Mouse (Mus musculus): Measurements from ENCODE around the gene Slc35f4. TPM values are rescaled to one million over a fixed set of nuclear protein-coding genes. Genes with fewer than 3 reads are reported as not detected.
"Not testable (repeated sequence)": the region's sequence is repeated elsewhere in the genome, so short reads cannot be mapped to it uniquely, and the experiment has no call there.

Slc35f4 gene
- polyA plus RNA-seq, 1 experiment from 2014 or later = 0.18 TPM

DNA sequence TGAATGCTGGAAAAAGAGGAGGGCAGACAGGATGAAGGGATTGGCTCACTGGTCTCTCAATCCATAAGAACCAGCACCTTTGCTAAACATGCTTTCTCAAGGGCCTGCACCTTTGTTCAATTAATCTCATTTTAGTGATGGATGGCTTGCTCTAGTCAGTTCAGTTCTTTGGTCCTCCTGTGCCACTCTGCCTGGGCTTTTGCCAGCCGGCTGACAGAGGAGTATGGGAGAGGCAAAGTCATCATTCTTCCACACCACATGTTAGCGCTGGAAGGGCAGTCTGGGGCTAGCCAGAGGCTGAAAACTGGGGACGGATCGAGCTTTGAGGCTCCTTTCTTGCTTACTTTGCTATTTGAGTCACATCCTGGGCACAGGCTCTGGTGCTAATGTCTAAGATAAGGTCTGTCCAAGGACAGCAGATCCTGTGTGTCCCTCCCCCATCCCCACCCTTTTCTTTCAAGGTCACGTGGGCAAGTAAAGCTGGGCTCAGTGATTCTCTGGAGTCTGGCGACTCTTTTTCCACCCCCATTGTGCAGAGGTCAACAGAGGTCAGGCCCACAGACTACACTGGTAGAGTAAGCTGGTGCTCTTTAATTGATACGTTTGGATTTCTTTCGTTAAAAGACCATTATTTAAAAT lies 224.7 kb downstream of the Slc35f4 start:
- H3K27ac ChIP-seq (replicated peaks in 1 of 2; ENCODE audit: control insufficient read depth in 1 of 2, insufficient read depth in 1 of 2, low read depth in 2 of 2, low read length in 2 of 2) = no peak overlapping the region
- H3K4me2 ChIP-seq (ENCODE audit: low read length) = no peak overlapping the region
- no peaks in the 10 kb centered on the region for H3K27me3 ChIP-seq (ENCODE audit: control insufficient read depth, insufficient read depth, low read length)
- ATAC-seq (ENCODE audit: insufficient number of reproducible peaks, insufficient read depth, low FRiP score, low read depth) = no peak; the same call in 1 of the 2 replicates
- H3K36me3 ChIP-seq (ENCODE audit: control insufficient read depth, insufficient read depth, low read length) = no peaks in the 10 kb centered on the region
- H3K9ac ChIP-seq (ENCODE audit: low read length) = no peak overlapping the region
- 45% methylated on average over 8 of the region's 8 CpGs for WGBS
- H3K9me3 ChIP-seq (ENCODE audit: control insufficient read depth, low read length) = no peaks in the 10 kb centered on the region
- H3K4me3 ChIP-seq (ENCODE audit: control insufficient read depth in 1 of 2, insufficient read depth in 1 of 2, low read depth in 1 of 2, low read length in 2 of 2) = no peak overlapping the region
- peaks cover 0 to 3% of the 10 kb centered on the region in 2 experiments; a peak in 1 of 4 replicates for H3K4me1 ChIP-seq (ENCODE audit: control insufficient read depth in 2 of 2, insufficient read depth in 2 of 2, low read length in 2 of 2)

DNA sequence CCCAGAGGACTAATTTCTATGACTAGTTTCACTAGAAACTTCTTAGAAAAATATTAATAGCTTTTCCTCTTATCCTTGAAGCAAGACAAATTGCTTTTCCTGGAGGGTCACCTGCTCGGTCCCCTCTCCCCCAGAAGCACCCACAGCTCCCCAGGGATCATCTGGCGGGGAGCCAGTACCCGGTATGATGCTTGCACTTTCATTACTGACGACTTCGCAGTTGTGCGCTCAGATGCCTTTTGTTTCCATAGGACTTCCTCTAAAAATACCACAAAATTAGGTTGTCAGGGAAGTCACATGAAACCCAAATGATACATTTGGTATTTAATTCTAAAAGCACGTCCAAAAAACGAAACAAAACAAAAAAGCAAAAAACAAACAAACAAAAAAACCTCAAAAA lies 225.5 kb downstream of the Slc35f4 start:
- 71% methylated on average over 8 of the region's 8 CpGs for WGBS

DNA sequence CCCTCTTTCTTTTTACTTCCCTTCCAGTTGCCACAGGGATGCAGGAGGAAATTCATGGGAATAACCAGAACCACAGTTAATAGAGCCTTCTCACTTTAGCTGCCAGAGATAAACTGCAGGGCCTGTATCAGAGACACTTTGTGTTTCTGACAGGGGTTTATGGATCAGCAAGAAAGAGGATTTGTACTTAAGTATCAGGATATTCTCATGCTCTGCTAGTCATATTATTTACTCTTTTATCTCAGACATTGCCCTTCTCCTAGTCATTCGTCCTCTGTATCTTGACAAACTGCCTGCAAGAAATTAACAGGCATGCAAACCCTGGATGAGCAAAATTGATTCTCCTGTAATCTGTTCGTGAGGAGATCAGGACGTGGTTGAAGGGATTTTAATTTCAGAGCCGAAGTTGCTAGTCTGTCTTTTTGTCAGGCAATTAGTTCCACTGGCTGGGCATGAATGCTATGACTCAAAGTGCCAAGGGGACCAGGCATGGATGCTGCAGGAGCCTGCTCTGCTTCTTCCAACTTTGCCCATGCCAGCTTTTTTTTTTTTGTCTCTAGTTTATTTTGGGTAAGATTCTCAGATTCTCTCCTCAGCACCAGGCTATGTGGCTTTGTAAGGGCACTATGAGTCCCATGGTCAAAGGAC lies 231.9 kb downstream of the Slc35f4 start:
- no peak overlapping the region for H3K4me3 ChIP-seq (ENCODE audit: control insufficient read depth in 1 of 2, insufficient read depth in 1 of 2, low read depth in 1 of 2, low read length in 2 of 2)
- H3K27me3 ChIP-seq (ENCODE audit: control insufficient read depth, insufficient read depth, low read length) = no peaks in the 10 kb centered on the region
- 56% methylated on average over 4 of the region's 4 CpGs for WGBS
- no peak overlapping the region for H3K4me2 ChIP-seq (ENCODE audit: low read length)
- no peak for ATAC-seq (ENCODE audit: insufficient number of reproducible peaks, insufficient read depth, low FRiP score, low read depth)
- no peak overlapping the region for H3K27ac ChIP-seq (replicated peaks in 1 of 2; ENCODE audit: control insufficient read depth in 1 of 2, insufficient read depth in 1 of 2, low read depth in 2 of 2, low read length in 2 of 2)
- no peak overlapping the region for H3K9ac ChIP-seq (ENCODE audit: low read length)
- no peaks in the 10 kb centered on the region for H3K9me3 ChIP-seq (ENCODE audit: control insufficient read depth, low read length)
- no peaks in the 10 kb centered on the region for H3K4me1 ChIP-seq (ENCODE audit: control insufficient read depth in 2 of 2, insufficient read depth in 2 of 2, low read length in 2 of 2)
- H3K36me3 ChIP-seq (ENCODE audit: control insufficient read depth, insufficient read depth, low read length) = no peaks in the 10 kb centered on the region

More for the DNA sequence above, 225.5 kb downstream of the Slc35f4 start:
- Histone ChIP-seq H3K9me3 (ENCODE audit: control insufficient read depth, low read length) (no peaks in the 10 kb centered on the region), H3K4me3 (ENCODE audit: control insufficient read depth in 1 of 2, insufficient read depth in 1 of 2, low read depth in 1 of 2, low read length in 2 of 2) (no peak overlapping the region), H3K27me3 (ENCODE audit: control insufficient read depth, insufficient read depth, low read length) (no peaks in the 10 kb centered on the region), H3K9ac (ENCODE audit: low read length) (no peak overlapping the region), H3K4me2 (ENCODE audit: low read length) (no peak overlapping the region), H3K36me3 (ENCODE audit: control insufficient read depth, insufficient read depth, low read length) (no peaks in the 10 kb centered on the region), H3K4me1 (ENCODE audit: control insufficient read depth in 2 of 2, insufficient read depth in 2 of 2, low read length in 2 of 2) (peaks cover 0 to 3% of the 10 kb centered on the region in 2 experiments; a peak in 1 of 4 replicates), H3K27ac (replicated peaks in 1 of 2; ENCODE audit: control insufficient read depth in 1 of 2, insufficient read depth in 1 of 2, low read depth in 2 of 2, low read length in 2 of 2) (no peak overlapping the region)
- no peak for ATAC-seq (ENCODE audit: insufficient number of reproducible peaks, insufficient read depth, low FRiP score, low read depth)

DNA sequence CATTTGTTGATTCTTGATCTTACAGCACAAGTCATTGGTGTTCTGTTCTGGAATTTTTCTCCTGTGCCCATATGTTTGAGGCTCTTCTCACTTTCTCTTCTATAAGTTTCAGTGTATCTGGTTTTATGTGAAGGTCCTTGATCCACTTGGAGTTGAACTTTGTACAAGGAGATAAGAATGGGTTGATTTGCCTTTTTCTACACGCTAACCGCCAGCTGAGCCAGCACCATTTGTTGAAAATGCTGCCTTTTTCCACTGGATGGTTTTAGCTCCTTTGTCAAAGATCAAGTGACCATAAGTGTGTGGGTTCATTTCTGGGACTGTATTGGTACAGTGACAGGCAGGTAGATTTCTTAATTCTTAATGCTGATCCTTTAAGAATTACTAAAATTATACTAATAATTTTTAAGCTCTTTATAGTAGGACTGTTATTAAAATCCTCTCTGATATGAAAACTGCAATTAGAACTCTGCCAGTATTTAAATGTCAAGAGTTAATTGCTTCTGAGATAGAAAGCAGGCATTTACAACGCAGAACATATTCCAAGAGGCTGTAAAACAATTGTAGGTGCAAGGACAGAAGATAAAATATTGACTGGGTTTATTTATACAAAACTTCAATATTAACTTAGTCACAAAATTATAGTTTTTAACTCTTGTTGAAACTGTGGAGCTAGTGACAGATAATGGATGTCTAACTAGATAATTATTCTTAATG lies 235.7 kb downstream of the Slc35f4 start:
- Histone ChIP-seq H3K27me3 (ENCODE audit: control insufficient read depth, insufficient read depth, low read length) (no peaks in the 10 kb centered on the region), H3K9me3 (ENCODE audit: control insufficient read depth, low read length) (0 out of 2 replicates have a peak, but pooled peaks cover 2% of the 10 kb centered on the region)
- no peak for ATAC-seq (ENCODE audit: insufficient number of reproducible peaks, insufficient read depth, low FRiP score, low read depth)

GRCm38 (mm10) chr14:49283784-49284655 lies 241.8 kb downstream of the Slc35f4 start:
- H3K4me1 ChIP-seq (ENCODE audit: control insufficient read depth in 2 of 2, insufficient read depth in 2 of 2, low read length in 2 of 2) = no peaks in the 10 kb centered on the region
- 69% methylated on average over 7 of the region's 7 CpGs for WGBS
- H3K4me3 ChIP-seq (ENCODE audit: control insufficient read depth in 1 of 2, insufficient read depth in 1 of 2, low read depth in 1 of 2, low read length in 2 of 2) = no peak overlapping the region
- no peak overlapping the region for H3K27ac ChIP-seq (replicated peaks in 1 of 2; ENCODE audit: control insufficient read depth in 1 of 2, insufficient read depth in 1 of 2, low read depth in 2 of 2, low read length in 2 of 2)
- 0 out of 2 replicates have a peak, but pooled peaks cover 2% of the 10 kb centered on the region for H3K9me3 ChIP-seq (ENCODE audit: control insufficient read depth, low read length)
- H3K36me3 ChIP-seq (ENCODE audit: control insufficient read depth, insufficient read depth, low read length) = no peaks in the 10 kb centered on the region
- H3K4me2 ChIP-seq (ENCODE audit: low read length) = no peak overlapping the region
- H3K27me3 ChIP-seq (ENCODE audit: control insufficient read depth, insufficient read depth, low read length) = no peaks in the 10 kb centered on the region
- ATAC-seq (ENCODE audit: insufficient number of reproducible peaks, insufficient read depth, low FRiP score, low read depth) = no peak
- H3K9ac ChIP-seq (ENCODE audit: low read length) = no peak overlapping the region

More for the DNA sequence above, 235.7 kb downstream of the Slc35f4 start:
- no peaks in the 10 kb centered on the region for H3K36me3 ChIP-seq (ENCODE audit: control insufficient read depth, insufficient read depth, low read length)
- no peak overlapping the region for H3K9ac ChIP-seq (ENCODE audit: low read length)
- H3K4me3 ChIP-seq (ENCODE audit: control insufficient read depth in 1 of 2, insufficient read depth in 1 of 2, low read depth in 1 of 2, low read length in 2 of 2) = no peak overlapping the region
- H3K27ac ChIP-seq (replicated peaks in 1 of 2; ENCODE audit: control insufficient read depth in 1 of 2, insufficient read depth in 1 of 2, low read depth in 2 of 2, low read length in 2 of 2) = no peak overlapping the region
- H3K4me2 ChIP-seq (ENCODE audit: low read length) = no peak overlapping the region
- no peaks in the 10 kb centered on the region for H3K4me1 ChIP-seq (ENCODE audit: control insufficient read depth in 2 of 2, insufficient read depth in 2 of 2, low read length in 2 of 2)
- WGBS = 80% methylated on average over 3 of the region's 3 CpGs

GRCm38 (mm10) chr14:49278880-49279279 lies 247.0 kb downstream of the Slc35f4 start:
- no peak for ATAC-seq (ENCODE audit: insufficient number of reproducible peaks, insufficient read depth, low FRiP score, low read depth)

DNA sequence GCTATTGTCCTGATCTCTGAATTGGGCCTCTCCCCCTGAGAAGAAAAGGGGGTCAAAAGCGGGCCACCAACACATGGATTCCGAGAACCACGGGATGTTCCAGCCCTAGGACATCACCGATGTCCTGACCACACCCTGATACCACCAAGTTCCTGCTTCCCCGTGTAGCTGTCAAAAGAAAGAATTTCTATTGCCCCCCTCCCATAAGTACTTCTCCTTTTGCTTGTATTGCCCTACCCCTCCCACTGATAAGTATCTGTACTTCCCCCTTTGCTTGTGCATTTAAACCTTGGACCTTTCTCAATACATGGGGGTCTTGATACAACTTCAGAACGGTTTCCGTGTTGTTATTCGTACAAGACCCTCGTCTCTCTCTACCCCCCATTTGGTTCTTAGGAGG lies 247.4 kb downstream of the Slc35f4 start:
- WGBS = 77% methylated on average over 9 of the region's 9 CpGs
- H3K4me1 ChIP-seq (ENCODE audit: control insufficient read depth in 2 of 2, insufficient read depth in 2 of 2, low read length in 2 of 2); ATAC-seq (ENCODE audit: insufficient number of reproducible peaks, insufficient read depth, low FRiP score, low read depth); H3K4me2 ChIP-seq (ENCODE audit: low read length); H3K36me3 ChIP-seq (ENCODE audit: control insufficient read depth, insufficient read depth, low read length); H3K4me3 ChIP-seq (ENCODE audit: control insufficient read depth in 1 of 2, insufficient read depth in 1 of 2, low read depth in 1 of 2, low read length in 2 of 2); H3K9ac ChIP-seq (ENCODE audit: low read length); H3K27ac ChIP-seq (replicated peaks in 1 of 2; ENCODE audit: control insufficient read depth in 1 of 2, insufficient read depth in 1 of 2, low read depth in 2 of 2, low read length in 2 of 2); H3K27me3 ChIP-seq (ENCODE audit: control insufficient read depth, insufficient read depth, low read length); H3K9me3 ChIP-seq (ENCODE audit: control insufficient read depth, low read length): not testable (repeated sequence)

More at GRCm38 (mm10) chr14:49278880-49279279, 247.0 kb downstream of the Slc35f4 start:
- Histone ChIP-seq H3K36me3 (ENCODE audit: control insufficient read depth, insufficient read depth, low read length) (no peaks in the 10 kb centered on the region), H3K9ac (ENCODE audit: low read length) (no peak overlapping the region), H3K4me2 (ENCODE audit: low read length) (no peak overlapping the region), H3K4me3 (ENCODE audit: control insufficient read depth in 1 of 2, insufficient read depth in 1 of 2, low read depth in 1 of 2, low read length in 2 of 2) (no peak overlapping the region), H3K9me3 (ENCODE audit: control insufficient read depth, low read length) (no peaks in the 10 kb centered on the region), H3K27me3 (ENCODE audit: control insufficient read depth, insufficient read depth, low read length) (no peaks in the 10 kb centered on the region), H3K27ac (replicated peaks in 1 of 2; ENCODE audit: control insufficient read depth in 1 of 2, insufficient read depth in 1 of 2, low read depth in 2 of 2, low read length in 2 of 2) (no peak overlapping the region), H3K4me1 (ENCODE audit: control insufficient read depth in 2 of 2, insufficient read depth in 2 of 2, low read length in 2 of 2) (no peaks in the 10 kb centered on the region)
- 75% methylated on average over 6 of the region's 6 CpGs for WGBS
